Mouse (Mus musculus) liver, embryonic 14.5 days (tissue): ENCODE measurements around the gene Sit1. TPM values are rescaled to one million over a fixed set of nuclear protein-coding genes. Genes with fewer than 3 reads are reported as not detected.
"Not testable (repeated sequence)": the region's sequence is repeated elsewhere in the genome, so short reads cannot be mapped to it uniquely, and the experiment has no call there.

Experiments
- ATAC-seq: fragments of 200-750 bp; cut with Nextera tagmentation; 2 replicates; pipeline ENCODE4 v1.8.0; 2017; ENCODE audit warnings: moderate number of reproducible peaks, mild to moderate bottlenecking, moderate library complexity; ENCODE audit not compliant: insufficient read depth
- DNase-seq, 3 experiments: peaks; one replicate each; pipeline ENCODE4 v3.0.0-alpha.2; 2012 to 2013; ENCODE audit warnings: low read depth in 3 of 3, low spot score in 3 of 3
- H3K27ac ChIP-seq: fragments of 300-500 bp; sonication (generic); 2 replicates; pipeline ENCODE4 v1.5.1; 2014; ENCODE audit warnings: moderate library complexity, mild to moderate bottlenecking, control low read depth, inconsistent platforms
- H3K27me3 ChIP-seq: fragments of 300-500 bp; sonication (generic); 2 replicates; pipeline ENCODE4 v1.6.1; 2014; ENCODE audit warnings: mild to moderate bottlenecking, low read length, moderate library complexity; ENCODE audit not compliant: control insufficient read depth, insufficient read depth
- H3K36me3 ChIP-seq: fragments of 300-500 bp; sonication (generic); replicated peaks from 2 replicates; pipeline ENCODE4 v1.6.1; 2014; ENCODE audit warnings: low read depth; ENCODE audit not compliant: control insufficient read depth, insufficient read depth
- H3K4me1 ChIP-seq, 2 experiments: fragments of 200-500 bp in 1 of 2; fragments of 300-500 bp in 1 of 2; sonication (generic) in 1 of 2; replicated peaks; 2 replicates each; pipeline ENCODE4 v1.6.1; 2012 to 2014; ENCODE audit warnings: antibody characterized with exemption in 1 of 2, inconsistent platforms in 1 of 2, low read length in 1 of 2; ENCODE audit not compliant: control insufficient read depth in 2 of 2, insufficient read depth in 2 of 2
- H3K4me2 ChIP-seq: fragments of 300-500 bp; sonication (generic); 2 replicates; pipeline ENCODE4 v1.6.1; 2014; ENCODE audit warnings: low read depth, mild to moderate bottlenecking, control low read depth, moderate library complexity
- H3K4me3 ChIP-seq, 2 experiments: fragments of 200-500 bp in 1 of 2; fragments of 300-500 bp in 1 of 2; sonication (generic) in 1 of 2; 2 replicates each; pipeline ENCODE4 v1.5.1; 2012 to 2014; ENCODE audit warnings: low read depth in 2 of 2, low read length in 2 of 2, mild to moderate bottlenecking in 2 of 2, control low read depth in 1 of 2, inconsistent platforms in 1 of 2, moderate library complexity in 1 of 2; ENCODE audit not compliant: insufficient read depth in 1 of 2
- H3K9ac ChIP-seq: fragments of 300-500 bp; sonication (generic); replicated peaks from 2 replicates; pipeline ENCODE4 v1.6.1; 2014; ENCODE audit warnings: mild to moderate bottlenecking, control low read depth, moderate library complexity
- H3K9me3 ChIP-seq: fragments of 300-500 bp; sonication (generic); 2 replicates; pipeline ENCODE4 v1.6.1; 2016; ENCODE audit warnings: low read length, mixed read lengths; ENCODE audit not compliant: control insufficient read depth
- CTCF ChIP-seq: IDR thresholded peaks from 2 replicates; pipeline ENCODE4 v1.5.1; 2016; ENCODE audit warnings: antibody characterized with exemption, low read depth, control low read depth
- EP300 ChIP-seq: IDR thresholded peaks from 2 replicates; pipeline ENCODE4 v1.6.1; 2016; ENCODE audit warnings: antibody characterized with exemption, low read depth
- WGBS: fragments of 180-500 bp; shearing (Covaris S2); extraction: QIAGEN DNeasy Blood & Tissue Kit; methylation state at CpG from one replicate; pipeline ENCODE4 v1.1.7; 2014; ENCODE audit not compliant: insufficient replicate concordance; 5-methylcytosine and 5-hydroxymethylcytosine counted together
- polyA plus RNA-seq, 2 experiments: library from polyadenylated mRNA; depleted of rRNA in 1 of 2; stranded (reverse) in 1 of 2; unstranded in 1 of 2; fragments of >200 nt; fragmentation: Nextera tagmentation in 1 of 2; extraction: Ambion mirVana in 1 of 2; gene quantifications; 2 replicates each; pipeline versions ENCODE4 v1.2.1 to v1.2.3; 2012 to 2014

The Sit1 gene
- polyA plus RNA-seq, 2 experiments, result 0.04 TPM; not detected in 1

DNA sequence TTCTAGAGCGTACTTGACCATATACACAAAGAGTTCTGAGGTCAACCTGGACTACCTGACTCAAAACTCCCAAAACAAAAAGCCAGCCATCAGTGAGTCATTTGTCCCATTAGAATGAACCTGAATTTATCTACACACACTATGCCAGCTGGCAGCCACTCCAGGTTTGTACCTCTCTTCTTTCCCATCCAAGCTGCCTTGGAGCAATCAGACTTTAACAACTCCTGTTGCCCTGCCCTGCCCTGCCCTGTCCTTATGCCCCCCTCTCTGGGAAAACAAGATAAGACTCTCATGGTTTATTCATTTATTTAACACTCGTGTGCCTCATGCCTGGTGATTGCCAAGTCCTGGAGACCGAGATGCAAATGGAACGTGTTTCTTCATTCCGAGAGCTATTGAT lies 7.3 kb upstream of the Sit1 start:
- peaks cover 4% of the 10 kb centered on the region; the same call in 1 of the 2 replicates for H3K36me3 ChIP-seq
- no peak for ATAC-seq
- H3K27me3 ChIP-seq, result no peaks in the 10 kb centered on the region
- H3K9ac ChIP-seq, result no peak overlapping the region
- peaks cover 13 to 18% of the 10 kb centered on the region in 2 experiments for H3K4me1 ChIP-seq
- peak; percentile 48 to 64 (median 51) for DNase-seq
- WGBS, result 48% methylated on average over 5 of the region's 5 CpGs
- no peak overlapping the region for H3K4me3 ChIP-seq
- 0 out of 2 replicates have a peak overlapping the region, but pooled peaks have one; percentile 18 for H3K4me2 ChIP-seq
- TF ChIP-seq CTCF (no peak), EP300 (peak; percentile 31; the same call in 1 of the 2 replicates)
- H3K9me3 ChIP-seq, result no peaks in the 10 kb centered on the region
- no peak overlapping the region for H3K27ac ChIP-seq

DNA sequence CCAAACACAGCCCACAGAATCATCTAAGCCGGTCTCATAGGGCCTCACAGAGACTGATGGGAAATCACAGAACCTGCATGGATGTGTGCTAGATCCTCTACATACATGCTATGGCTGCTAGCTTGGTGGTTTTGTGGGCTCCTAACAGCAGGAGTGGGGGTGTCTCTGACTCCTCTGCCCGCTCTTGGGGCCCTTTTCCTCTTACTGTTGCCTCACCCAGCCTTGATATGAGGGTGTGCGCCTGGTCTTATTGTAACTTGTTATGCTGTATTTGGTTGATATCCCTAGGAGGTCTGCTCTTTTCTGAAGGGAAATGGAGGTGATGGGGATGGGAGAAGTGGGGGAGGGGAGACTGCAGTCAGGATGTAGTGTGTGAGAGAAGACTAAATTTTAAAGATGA lies 6.1 kb upstream of the Sit1 start:
- DNase-seq (no peak), ATAC-seq (no peak)
- Histone ChIP-seq H3K27me3 (no peaks in the 10 kb centered on the region), H3K36me3 (no peaks in the 10 kb centered on the region), H3K9me3 (no peaks in the 10 kb centered on the region), H3K4me3 (no peak overlapping the region), H3K4me1 (peaks cover 9 to 15% of the 10 kb centered on the region in 2 experiments), H3K27ac (no peak overlapping the region), H3K9ac (no peak overlapping the region), H3K4me2 (no peak overlapping the region)
- no peak for TF ChIP-seq CTCF
- no peak for TF ChIP-seq EP300
- WGBS, result 68% methylated on average over 3 of the region's 3 CpGs

DNA sequence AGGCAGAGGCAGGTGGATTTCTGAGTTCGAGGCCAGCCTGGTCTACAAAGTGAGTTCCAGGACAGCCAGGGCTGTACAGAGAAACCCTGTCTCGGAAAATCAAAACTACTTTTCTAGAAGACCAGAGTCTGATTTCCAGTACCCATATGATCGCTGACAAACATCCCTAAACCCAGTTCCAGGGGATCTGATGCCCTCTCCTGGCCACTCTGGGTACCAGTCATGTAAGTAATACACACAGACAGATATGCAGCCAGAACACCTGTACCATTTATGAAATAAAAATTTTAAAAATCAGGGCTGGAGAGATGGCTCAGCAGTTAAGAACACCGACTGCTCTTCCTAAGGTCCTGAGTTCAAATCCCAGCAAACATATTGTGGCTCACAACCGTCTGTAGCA lies 2.1 kb upstream of the Sit1 start:
- H3K4me3 ChIP-seq, H3K27ac ChIP-seq, H3K4me1 ChIP-seq, H3K9ac ChIP-seq, ATAC-seq, H3K4me2 ChIP-seq, H3K9me3 ChIP-seq, H3K27me3 ChIP-seq, H3K36me3 ChIP-seq, DNase-seq: not testable (repeated sequence)
- WGBS, result 65% methylated on average over 5 of the region's 5 CpGs
- TF ChIP-seq CTCF, result peak; percentile 30; the same call in 1 of the 2 replicates

DNA sequence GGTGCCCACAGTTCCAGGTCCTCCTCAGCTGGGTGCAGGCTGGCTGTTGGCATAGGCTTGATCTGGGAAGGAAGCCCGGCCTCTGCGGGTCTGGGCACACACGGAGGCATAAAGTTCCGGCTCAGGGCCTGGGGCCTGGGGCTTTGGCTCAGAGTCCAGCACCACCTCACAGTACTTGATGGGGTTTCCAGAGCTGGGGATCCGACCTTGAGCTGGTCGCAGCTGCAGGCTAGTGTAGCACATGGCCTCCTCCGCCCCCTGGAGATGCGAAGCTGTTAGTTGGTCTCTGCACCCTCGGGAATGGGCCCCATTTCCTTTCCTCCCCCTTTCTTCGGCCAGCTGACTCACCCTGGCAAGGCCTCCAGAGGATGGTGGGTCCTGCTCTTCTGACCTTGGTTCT lies 943 bp downstream of the Sit1 start:
- H3K4me1 ChIP-seq, result peaks cover 0 to 13% of the 10 kb centered on the region in 2 experiments; a peak in 2 of 4 replicates
- WGBS, result 51% methylated on average over 10 of the region's 10 CpGs

DNA sequence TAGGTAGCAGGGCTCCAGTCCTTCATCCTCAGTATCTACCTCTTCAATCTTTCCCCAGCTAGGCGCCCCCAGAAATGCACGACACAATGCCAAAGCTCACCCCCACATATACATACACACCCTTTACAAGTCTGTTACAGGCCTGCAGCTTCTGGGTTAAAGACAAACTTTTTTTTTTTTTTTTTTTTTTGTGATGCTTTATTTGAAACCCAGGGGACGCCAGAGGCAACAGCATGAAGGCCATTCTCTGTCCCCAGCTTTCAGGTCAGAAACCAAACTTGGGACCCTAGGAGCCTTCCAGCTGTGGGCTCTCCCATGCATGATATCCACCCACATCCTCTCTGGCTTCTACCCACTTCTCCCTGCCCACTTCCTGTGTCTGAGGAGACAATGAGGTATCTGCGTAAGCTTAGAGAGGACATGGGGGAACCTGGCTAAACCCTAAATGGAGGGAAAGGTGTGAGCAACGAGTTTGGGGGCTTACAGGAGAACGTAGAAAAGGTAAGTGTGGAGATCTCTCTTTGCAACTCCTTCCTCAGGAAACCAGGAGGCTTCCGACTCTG lies 1.6 kb downstream of the Sit1 start:
- Histone ChIP-seq H3K4me3 (no peak overlapping the region), H3K27ac (no peak overlapping the region), H3K9ac (no peak overlapping the region), H3K4me2 (no peak overlapping the region), H3K36me3 (no peaks in the 10 kb centered on the region), H3K27me3 (no peaks in the 10 kb centered on the region), H3K9me3 (no peaks in the 10 kb centered on the region), H3K4me1 (peaks cover 0 to 13% of the 10 kb centered on the region in 2 experiments; a peak in 2 of 4 replicates)
- no peak for ATAC-seq
- 33% methylated on average over 7 of the region's 7 CpGs for WGBS
- DNase-seq, result no peak
- TF ChIP-seq EP300, result no peak
- TF ChIP-seq CTCF, result no peak

More for the DNA sequence above, 943 bp downstream of the Sit1 start:
- no peak for TF ChIP-seq CTCF
- TF ChIP-seq EP300, result no peak
- no peak overlapping the region for H3K4me2 ChIP-seq
- DNase-seq (no peak), ATAC-seq (no peak)
- no peaks in the 10 kb centered on the region for H3K27me3 ChIP-seq
- H3K27ac ChIP-seq, result no peak overlapping the region
- no peaks in the 10 kb centered on the region for H3K36me3 ChIP-seq
- no peak overlapping the region for H3K9ac ChIP-seq
- H3K4me3 ChIP-seq, result no peak overlapping the region
- no peaks in the 10 kb centered on the region for H3K9me3 ChIP-seq
